Mouse (Mus musculus): ENCODE data around the gene Gm13285.
A peak's percentile ranks its signal among the peaks of the same experiment; 100 is the strongest.
"Not testable (repeated sequence)": the region's sequence is repeated elsewhere in the genome, so short reads cannot be mapped to it uniquely, and the experiment has no call there.

Gm13285 gene

DNA sequence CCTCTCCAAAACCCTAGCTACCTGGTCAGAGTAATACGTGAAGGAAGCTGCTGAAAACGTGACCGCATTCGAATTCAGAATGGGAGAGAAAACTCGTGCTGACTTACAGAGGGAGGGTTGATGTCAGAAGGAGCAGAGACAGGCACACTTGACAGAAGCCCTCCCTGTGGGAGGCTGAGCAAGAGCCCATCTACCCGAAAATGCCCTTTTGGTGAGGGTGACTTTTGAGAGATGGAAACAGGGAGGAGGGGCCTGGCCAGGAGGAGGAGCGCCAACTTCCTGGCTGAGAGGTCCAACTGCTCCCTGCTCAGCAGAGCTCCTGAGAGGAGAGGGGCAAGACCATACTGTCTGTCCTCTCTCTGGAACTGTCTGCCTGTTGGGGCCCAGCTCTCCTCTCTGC is at the start of gene Gm13285:
TSS of gene Gm13285 (plus strand) at position 301 of the 400 bp plus-strand sequence.
- not testable (repeated sequence) for DNase-seq (ENCODE audit: low spot score in 2 of 2)

GRCm38 (mm10) chr4:88749926-88750325 is 49.5 kb upstream of the Gm13285 start:
- DNase-seq (ENCODE audit: low spot score in 2 of 2) = no peak

- DNase-seq (ENCODE audit: low spot score in 2 of 2) = peak; percentile 77 to 84
These were observed 44.6 kb upstream of the Gm13285 start, which contains the start of gene Gm13271 for GRCm38 (mm10) chr4:88754818-88755340. TSS of gene Gm13271 (plus strand) at chr4:88754868.

GRCm38 (mm10) chr4:88756581-88757513 is 42.6 kb upstream of the Gm13285 start:
- DNase-seq (ENCODE audit: low spot score in 2 of 2) = not testable (repeated sequence)

- peak; percentile 90 to 92 for DNase-seq (ENCODE audit: low spot score in 2 of 2)
These were observed 41.8 kb upstream of the Gm13285 start for GRCm38 (mm10) chr4:88757628-88758031.

DNA sequence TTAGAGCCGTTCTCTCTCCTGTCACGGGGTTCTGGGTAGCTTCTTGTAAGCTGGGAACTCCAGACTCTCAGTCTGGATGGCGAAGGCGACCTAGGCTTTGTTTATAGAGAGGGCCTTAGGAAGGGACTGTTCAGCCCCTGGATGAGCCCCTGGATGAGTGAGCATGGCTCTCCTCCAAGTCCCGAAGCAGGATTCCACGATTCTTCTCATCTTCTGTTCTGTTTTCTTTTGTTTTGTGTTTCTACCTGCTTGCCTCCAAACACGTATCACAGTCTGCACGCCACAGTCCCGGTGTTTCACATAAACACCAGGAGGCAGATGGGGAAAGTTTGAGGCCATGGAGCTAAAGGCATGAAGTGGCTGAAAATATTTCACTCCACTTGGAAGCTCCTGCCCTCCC is 40.7 kb upstream of the Gm13285 start:
- DNase-seq (ENCODE audit: low spot score in 2 of 2) = not testable (repeated sequence)

GRCm38 (mm10) chr4:88759610-88760268 is 39.7 kb upstream of the Gm13285 start, which contains the start of gene Gm13283:
TSS of gene Gm13283 (plus strand) at chr4:88760119.
- DNase-seq (ENCODE audit: low spot score in 2 of 2) = peak; percentile 32 to 45

DNA sequence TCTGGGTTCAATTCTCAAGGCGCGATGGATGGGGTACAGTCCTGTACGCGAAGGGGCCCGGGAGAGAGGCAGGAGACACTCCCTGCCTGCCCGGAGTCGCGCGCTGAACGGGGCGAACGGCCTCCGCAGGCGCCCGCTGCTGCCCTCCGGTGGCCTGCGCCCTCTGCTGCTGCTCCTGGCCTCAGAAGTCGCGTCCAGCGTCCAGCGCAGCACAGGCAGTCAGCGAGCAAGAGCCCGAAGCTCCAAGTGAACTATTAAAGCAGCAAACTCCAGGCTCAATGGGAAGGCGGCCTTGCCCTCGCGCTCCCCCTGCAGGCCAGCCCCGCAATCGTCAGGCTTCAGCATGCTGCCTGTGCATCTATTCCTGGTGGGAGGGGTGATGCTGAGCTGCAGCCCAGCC is 39.0 kb upstream of the Gm13285 start:
- DNase-seq (ENCODE audit: low spot score in 2 of 2) = peak in 1 of 2 experiments; percentile 48

DNA sequence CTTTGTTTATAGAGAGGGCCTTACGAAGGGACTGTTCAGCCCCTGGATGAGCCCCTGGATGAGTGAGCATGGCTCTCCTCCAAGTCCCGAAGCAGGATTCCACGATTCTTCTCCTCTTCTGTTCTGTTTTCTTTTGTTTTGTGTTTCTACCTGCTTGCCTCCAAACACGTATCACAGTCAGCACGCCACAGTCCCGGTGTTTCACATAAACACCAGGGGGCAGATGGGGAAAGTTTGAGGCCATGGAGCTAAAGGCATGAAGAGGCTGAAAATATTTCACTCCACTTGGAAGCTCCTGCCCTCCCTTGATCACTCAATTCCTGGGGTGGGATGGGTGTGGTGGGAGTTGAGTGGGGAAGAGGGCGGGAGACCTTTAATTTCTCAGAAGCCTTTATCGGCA is 37.7 kb upstream of the Gm13285 start:
- DNase-seq (ENCODE audit: low spot score in 2 of 2) = peak; percentile 79 to 81

GRCm38 (mm10) chr4:88762341-88762740 is 37.1 kb upstream of the Gm13285 start:
- peak in 1 of 2 experiments; percentile 26 for DNase-seq (ENCODE audit: low spot score in 2 of 2)

GRCm38 (mm10) chr4:88763384-88764018 is 36.0 kb upstream of the Gm13285 start:
- DNase-seq (ENCODE audit: low spot score in 2 of 2) = peak in 1 of 2 experiments; percentile 17

GRCm38 (mm10) chr4:88773534-88773933 is 25.9 kb upstream of the Gm13285 start, which contains the start of gene Gm13290:
TSS of gene Gm13290 (plus strand) at chr4:88773834.
- DNase-seq (ENCODE audit: low spot score in 2 of 2) = not testable (repeated sequence)

DNA sequence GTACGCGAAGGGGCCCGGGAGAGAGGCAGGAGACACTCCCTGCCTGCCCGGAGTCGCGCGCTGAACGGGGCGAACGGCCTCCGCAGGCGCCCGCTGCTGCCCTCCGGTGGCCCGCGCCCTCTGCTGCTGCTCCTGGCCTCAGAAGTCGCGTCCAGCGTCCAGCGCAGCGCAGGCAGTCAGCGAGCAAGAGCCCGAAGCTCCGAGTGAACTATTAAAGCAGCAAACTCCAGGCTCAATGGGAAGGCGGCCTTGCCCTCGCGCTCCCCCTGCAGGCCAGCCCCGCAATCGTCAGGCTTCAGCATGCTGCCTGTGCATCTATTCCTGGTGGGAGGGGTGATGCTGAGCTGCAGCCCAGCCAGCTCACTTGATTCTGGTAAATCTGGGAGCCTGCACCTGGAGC is 22.8 kb upstream of the Gm13285 start, which contains the start of gene Gm13289:
TSS of gene Gm13289 (plus strand) at position 301 of the 400 bp plus-strand sequence.
- DNase-seq (ENCODE audit: low spot score in 2 of 2) = not testable (repeated sequence)

- not testable (repeated sequence) for DNase-seq (ENCODE audit: low spot score in 2 of 2)
These were observed 19.9 kb upstream of the Gm13285 start, which contains the start of gene Gm13272 for GRCm38 (mm10) chr4:88779550-88779949. TSS of gene Gm13272 (plus strand) at chr4:88779850.

DNA sequence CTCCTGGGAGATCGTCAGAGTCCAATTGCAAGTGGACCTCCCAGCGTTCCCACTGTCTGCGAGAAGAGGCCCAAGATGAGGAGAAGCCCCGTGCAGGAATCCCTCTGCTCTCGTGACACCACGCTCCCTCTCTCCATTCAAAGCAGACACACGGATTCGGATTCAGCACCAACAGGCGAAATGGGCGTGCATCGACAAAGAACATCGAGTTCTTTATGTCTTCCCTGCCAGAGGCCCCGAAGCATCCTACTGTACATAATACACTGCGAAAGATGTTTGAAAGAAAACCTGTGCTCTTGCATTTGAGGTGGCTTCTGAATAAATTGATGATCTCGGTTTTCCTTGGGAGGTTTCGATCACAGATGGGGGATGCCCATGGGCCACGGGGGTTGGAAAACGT is 19.1 kb upstream of the Gm13285 start:
- DNase-seq (ENCODE audit: low spot score in 2 of 2) = not testable (repeated sequence)

DNA sequence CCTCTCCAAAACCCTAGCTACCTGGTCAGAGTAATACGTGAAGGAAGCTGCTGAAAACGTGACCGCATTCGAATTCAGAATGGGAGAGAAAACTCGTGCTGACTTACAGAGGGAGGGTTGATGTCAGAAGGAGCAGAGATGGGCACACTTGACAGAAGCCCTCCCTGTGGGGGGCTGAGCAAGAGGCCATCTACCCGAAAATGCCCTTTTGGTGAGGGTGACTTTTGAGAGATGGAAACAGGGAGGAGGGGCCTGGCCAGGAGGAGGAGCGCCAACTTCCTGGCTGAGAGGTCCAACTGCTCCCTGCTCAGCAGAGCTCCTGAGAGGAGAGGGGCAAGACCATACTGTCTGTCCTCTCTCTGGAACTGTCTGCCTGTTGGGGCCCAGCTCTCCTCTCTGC is 17.6 kb upstream of the Gm13285 start, which contains the start of gene Ifnz:
TSS of gene Ifnz (plus strand) at position 301 of the 400 bp plus-strand sequence.
- not testable (repeated sequence) for DNase-seq (ENCODE audit: low spot score in 2 of 2)

GRCm38 (mm10) chr4:88782335-88782734 is 17.1 kb upstream of the Gm13285 start:
- DNase-seq (ENCODE audit: low spot score in 2 of 2) = not testable (repeated sequence)

DNA sequence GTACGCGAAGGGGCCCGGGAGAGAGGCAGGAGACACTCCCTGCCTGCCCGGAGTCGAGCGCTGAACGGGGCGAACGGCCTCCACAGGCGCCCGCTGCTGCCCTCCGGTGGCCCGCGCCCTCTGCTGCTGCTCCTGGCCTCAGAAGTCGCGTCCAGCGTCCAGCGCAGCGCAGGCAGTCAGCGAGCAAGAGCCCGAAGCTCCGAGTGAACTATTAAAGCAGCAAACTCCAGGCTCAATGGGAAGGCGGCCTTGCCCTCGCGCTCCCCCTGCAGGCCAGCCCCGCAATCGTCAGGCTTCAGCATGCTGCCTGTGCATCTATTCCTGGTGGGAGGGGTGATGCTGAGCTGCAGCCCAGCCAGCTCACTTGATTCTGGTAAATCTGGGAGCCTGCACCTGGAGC is 14.1 kb upstream of the Gm13285 start, which contains the start of gene Gm13276:
TSS of gene Gm13276 (plus strand) at position 301 of the 400 bp plus-strand sequence.
- not testable (repeated sequence) for DNase-seq (ENCODE audit: low spot score in 2 of 2)

DNA sequence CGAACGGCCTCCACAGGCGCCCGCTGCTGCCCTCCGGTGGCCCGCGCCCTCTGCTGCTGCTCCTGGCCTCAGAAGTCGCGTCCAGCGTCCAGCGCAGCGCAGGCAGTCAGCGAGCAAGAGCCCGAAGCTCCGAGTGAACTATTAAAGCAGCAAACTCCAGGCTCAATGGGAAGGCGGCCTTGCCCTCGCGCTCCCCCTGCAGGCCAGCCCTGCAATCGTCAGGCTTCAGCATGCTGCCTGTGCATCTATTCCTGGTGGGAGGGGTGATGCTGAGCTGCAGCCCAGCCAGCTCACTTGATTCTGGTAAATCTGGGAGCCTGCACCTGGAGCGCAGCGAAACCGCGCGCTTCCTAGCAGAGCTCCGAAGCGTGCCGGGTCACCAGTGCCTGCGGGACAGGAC is 11.1 kb upstream of the Gm13285 start, which contains the start of gene Gm13277:
TSS of gene Gm13277 (plus strand) at position 231 of the 400 bp plus-strand sequence.
- peak; percentile 33 to 59 for DNase-seq (ENCODE audit: low spot score in 2 of 2)

DNA sequence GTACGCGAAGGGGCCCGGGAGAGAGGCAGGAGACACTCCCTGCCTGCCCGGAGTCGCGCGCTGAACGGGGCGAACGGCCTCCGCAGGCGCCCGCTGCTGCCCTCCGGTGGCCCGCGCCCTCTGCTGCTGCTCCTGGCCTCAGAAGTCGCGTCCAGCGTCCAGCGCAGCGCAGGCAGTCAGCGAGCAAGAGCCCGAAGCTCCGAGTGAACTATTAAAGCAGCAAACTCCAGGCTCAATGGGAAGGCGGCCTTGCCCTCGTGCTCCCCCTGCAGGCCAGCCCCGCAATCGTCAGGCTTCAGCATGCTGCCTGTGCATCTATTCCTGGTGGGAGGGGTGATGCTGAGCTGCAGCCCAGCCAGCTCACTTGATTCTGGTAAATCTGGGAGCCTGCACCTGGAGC is 8.2 kb upstream of the Gm13285 start, which contains the start of gene Gm13278:
TSS of gene Gm13278 (plus strand) at position 301 of the 400 bp plus-strand sequence.
- not testable (repeated sequence) for DNase-seq (ENCODE audit: low spot score in 2 of 2)

Measured in frontal cortex, postnatal 10 days (tissue).